Mouse (Mus musculus) splenic B cell, adult 2 months (primary cell): ENCODE data around the gene Uevld.
"Not testable (repeated sequence)": the region's sequence is repeated elsewhere in the genome, so short reads cannot be mapped to it uniquely, and the experiment has no call there.

Experiments
- DNase-seq: peaks from one replicate; pipeline ENCODE4 v3.0.0-alpha.2; 2011; ENCODE audit warnings: low read depth, low spot score
- H3K27me3 ChIP-seq: 2 replicates; pipeline ENCODE4 v1.6.1; 2012; ENCODE audit warnings: mild to moderate bottlenecking, low read length, moderate library complexity, mixed read lengths; ENCODE audit not compliant: control insufficient read depth, poor library complexity, insufficient read depth, severe bottlenecking
- H3K36me3 ChIP-seq: 2 replicates; pipeline ENCODE4 v1.6.1; 2012; ENCODE audit warnings: mild to moderate bottlenecking, low read length, moderate library complexity, mixed read lengths; ENCODE audit not compliant: control insufficient read depth, poor library complexity, insufficient read depth, severe bottlenecking

Uevld gene

DNA sequence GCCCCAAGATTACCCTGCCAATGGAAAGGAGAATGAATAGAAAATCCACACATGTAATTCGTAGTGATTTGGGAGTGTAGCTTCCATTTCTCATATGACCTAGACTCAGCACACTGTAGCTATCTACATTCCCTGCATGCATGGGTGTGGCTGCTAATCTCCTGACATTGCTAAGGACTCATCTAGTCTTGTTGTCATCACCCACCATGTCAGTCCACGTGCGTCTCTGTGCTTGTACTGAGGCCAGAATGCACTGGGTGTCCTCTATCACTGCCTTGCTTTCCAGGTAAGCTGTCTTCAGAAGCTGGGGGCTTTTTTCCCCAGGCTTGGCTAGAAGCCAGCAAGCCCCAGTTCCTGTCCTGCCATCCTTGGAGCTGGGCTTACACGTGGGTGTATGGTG, 31.1 kb upstream of the Uevld start:
- H3K27me3 ChIP-seq, DNase-seq, H3K36me3 ChIP-seq: not testable (repeated sequence)

DNA sequence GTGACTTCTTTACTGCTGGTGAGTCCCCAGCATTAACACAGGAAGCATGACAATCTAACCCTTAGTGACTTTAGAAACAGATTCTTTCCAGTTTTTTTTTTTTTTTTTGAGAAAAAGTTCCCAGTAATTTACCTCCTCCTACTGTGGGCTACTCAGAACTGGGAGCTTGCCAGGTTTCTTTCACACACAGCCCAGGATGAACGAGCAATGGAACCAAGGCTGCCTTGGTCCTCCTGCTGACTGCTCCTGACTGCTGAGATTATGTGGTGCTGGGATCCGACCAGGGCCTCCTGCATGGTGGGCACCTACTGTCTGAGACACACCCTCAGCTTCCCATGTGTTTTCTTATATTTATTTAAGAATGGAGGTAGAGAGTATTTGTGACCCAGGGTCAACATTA, 28.7 kb upstream of the Uevld start:
- Histone ChIP-seq H3K36me3 (no peaks in the 10 kb centered on the region), H3K27me3 (no peaks in the 10 kb centered on the region)
- no peak for DNase-seq

DNA sequence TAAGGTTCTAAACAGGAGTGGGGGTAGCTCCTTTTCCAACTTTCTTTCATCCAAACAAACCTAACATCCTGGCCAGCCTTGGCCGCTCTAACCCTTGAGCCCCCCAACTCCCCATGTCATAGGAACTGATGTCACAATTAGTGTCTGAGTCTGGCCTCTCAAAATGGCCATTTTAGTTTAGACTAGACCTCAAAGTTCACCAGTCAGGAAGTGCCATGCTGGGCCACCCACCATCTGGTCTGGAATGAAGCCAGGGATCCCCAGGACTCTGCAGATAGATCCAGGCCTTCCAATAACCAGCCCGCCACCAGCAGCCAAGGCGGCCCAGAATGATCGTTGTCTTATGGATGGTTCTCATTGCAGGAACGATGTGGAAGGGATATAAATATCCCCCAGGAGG, 28.3 kb upstream of the Uevld start:
- no peak for DNase-seq
- Histone ChIP-seq H3K27me3 (no peaks in the 10 kb centered on the region), H3K36me3 (no peaks in the 10 kb centered on the region)

DNA sequence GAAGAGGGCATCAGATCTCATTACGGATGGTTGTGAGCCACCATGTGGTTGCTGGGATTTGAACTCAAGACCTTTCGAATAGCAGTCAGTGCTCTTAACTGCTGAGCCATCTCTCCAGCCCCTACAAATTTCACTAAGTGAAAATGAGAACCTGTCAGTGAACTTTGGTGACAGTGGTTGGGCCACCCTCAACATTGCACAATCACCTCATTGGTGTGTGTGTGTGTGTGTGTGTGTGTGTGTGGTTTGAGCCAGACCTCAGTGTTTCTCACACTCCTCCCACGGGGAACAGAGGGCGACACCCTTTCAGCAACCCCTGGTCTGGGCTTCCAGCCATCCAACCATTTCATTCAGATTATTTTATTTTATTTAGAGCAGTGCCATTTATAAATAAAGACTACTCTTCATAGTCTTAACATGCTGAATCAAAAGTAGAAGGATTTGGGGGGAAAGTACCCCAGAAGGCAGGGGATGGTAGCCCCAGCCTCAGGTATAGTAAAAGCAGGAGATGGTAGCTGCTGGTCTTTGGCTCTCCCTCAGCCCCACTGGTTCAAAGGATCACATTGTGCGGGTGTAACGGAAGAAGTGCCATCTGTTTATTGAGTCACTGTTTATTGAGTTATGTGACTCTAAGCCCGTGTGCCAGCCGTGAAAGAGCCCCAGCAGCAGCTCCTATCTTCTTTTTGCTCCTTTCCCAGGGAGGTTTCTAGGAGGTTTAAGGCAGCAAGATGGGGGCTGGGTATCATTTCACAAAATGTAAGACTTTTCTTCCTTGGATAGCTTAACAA, 27.6 kb upstream of the Uevld start:
- Histone ChIP-seq H3K27me3 (no peaks in the 10 kb centered on the region), H3K36me3 (no peaks in the 10 kb centered on the region)
- DNase-seq, result no peak

DNA sequence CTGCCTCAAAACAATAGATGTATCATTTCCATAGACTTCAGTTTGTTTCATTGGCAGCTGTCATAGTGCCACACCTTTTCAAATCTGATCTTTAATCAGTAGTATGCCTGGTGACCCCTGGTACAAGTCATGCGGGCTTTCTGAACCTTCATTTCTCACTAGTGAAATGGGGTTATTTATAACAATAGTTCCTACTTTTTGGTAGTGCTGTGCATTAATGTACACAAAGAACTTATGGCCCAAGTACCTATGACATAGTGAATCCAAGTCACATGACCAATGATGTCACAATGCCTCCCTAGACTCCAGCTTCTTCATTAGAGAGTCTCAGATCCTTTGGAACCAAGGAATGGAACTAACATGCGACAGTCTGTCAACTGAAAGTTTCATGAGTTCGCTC, 25.0 kb upstream of the Uevld start, which contains the start of gene Gm9999:
TSS of gene Gm9999 (plus strand) at position 301 of the 400 bp plus-strand sequence.
- H3K36me3 ChIP-seq, result no peaks in the 10 kb centered on the region
- no peaks in the 10 kb centered on the region for H3K27me3 ChIP-seq
- DNase-seq, result no peak

DNA sequence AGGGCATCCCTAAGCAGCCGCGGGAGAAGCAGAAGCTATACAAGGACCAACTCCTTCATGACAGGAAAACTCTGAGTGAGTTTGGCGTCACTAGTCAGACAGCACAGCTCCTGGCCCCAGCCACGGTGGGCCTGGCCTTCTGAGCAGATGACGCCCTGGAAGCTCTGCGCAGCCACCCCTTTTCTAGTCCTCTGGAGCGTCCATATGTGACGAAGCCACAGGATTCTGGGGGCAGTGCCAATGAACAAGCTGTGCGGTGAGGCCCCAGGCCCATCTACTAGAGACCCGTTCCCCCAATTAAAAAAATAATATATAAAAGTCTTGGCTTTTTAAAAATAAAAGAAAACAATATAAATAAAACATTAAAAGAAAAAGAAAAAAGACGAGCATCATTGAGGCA, 17.1 kb upstream of the Uevld start:
- DNase-seq, result no peak
- H3K36me3 ChIP-seq, result no peaks in the 10 kb centered on the region
- no peaks in the 10 kb centered on the region for H3K27me3 ChIP-seq

DNA sequence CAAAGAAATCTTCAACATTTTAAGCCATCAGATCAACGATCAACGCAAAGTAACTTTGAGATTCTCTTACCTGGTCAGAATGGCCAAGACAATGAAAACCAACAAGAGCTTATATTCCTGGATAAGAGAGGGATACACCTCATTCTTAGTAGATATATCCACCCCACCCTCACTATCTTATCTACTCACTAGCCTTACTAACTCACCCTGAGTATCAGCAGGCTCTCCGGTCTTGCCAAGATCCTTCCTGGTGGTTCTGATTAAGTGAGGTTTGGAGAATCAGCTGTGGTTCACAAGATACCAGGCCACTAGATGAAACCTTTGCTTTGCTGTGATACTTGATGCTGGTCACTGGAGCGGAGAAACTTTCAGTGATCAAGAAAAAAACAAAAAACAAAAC, 16.3 kb upstream of the Uevld start:
- H3K36me3 ChIP-seq, result no peaks in the 10 kb centered on the region

DNA sequence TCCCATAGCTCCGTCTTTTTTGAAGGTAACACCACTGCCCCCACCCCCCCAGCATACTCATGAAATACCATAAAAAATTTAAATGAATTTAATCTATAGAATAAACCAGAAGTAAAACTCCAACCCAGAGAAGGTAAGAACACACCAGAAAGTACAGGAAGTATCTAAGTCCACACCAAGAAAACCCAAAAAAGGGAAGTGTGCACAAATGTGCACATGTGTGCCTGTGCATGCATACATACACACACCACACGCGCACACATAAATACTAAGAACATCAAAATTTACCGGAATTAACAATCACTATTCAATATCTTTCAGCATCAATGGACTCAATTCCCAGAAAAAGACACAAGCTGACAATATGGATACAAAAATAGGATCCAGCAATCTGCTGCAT, 11.6 kb upstream of the Uevld start:
- H3K36me3 ChIP-seq, result no peaks in the 10 kb centered on the region
- peak; percentile 19 for DNase-seq
- no peaks in the 10 kb centered on the region for H3K27me3 ChIP-seq

More for the DNA sequence above, 16.3 kb upstream of the Uevld start:
- H3K27me3 ChIP-seq, result no peaks in the 10 kb centered on the region
- no peak for DNase-seq

DNA sequence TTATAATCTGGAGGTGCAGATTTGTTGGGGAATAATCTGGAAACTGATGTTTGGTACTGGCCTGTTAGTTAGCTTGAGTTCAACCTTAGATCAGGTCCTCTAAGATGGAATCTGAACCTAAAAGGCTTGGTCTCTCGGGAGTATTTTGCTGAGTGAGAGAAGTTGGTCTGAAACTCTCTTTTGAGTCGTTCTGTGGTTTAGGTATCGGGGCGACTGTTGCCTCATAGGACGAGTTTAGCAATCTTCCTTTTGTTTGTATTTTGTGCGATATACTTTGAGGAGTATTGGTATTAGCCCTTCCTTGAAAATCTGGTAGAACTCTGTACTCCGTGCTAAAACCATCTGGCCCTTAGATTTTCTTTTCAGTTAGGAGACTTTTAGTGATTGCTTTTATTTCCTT, 5.7 kb upstream of the Uevld start:
- no peak for DNase-seq
- H3K36me3 ChIP-seq, result no peaks in the 10 kb centered on the region
- H3K27me3 ChIP-seq, result no peaks in the 10 kb centered on the region

DNA sequence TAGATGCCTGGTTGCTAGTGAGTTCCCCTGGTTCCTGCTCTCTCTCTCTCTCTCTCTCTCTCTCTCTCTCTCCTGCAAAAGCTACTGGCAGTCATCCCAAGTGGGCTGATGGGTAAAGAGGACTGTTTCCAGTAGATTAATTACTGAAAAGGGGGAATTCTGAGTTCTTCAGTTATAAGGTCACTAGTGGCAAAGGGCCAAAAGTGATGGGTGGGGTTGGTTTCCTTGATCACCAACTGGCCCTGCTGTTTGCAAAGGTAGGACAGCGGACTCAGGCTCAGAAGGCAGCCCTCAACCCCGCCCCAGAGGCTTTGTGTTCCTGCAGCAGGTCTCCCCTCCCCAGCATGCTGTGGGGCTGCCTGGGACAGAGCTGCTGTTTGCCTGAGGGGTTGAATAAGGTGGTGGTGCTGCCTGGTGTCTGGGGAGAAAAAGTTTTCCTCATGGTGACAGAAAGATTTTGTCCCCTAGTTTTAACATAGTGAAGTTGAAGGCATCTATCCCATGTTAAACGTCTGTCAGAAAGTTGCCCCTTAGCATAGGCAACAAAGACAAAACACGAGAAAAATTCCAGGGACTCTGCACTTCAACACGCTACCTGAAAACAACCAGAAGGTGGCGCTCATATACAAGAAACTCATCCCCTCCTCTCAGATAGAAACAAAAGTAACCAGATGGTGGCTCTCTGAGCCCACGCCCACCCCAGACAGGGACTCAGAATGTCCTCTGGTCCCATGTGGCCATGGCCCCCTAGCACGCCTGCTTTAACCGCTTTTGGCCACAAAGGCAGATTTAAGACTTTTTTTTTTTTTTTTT, 4.7 kb upstream of the Uevld start:
- no peaks in the 10 kb centered on the region; the same call in 1 of the 2 replicates for H3K27me3 ChIP-seq
- DNase-seq, result peak; percentile 88
- no peaks in the 10 kb centered on the region for H3K36me3 ChIP-seq

DNA sequence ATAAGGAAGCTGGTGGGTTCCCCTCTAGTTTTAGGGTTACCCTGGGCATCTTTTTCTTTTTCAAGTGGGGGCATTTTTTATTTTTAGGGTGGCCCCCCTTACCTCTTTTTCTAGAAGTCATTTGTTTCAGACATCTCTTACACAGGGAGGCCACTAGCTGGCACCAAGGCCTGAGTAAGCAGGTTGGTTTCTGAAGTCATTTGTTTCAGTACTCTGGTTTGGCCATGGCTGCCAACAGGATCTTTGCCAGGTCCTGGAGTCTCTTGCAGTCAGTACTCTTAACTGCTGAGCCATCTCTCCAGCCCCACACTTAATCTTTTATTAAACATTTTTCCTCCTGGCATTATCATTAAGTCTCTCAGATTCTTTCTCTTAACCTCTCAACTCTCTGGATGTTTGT, 3.8 kb upstream of the Uevld start:
- no peaks in the 10 kb centered on the region; the same call in 1 of the 2 replicates for H3K27me3 ChIP-seq
- H3K36me3 ChIP-seq, result no peaks in the 10 kb centered on the region
- DNase-seq, result no peak

DNA sequence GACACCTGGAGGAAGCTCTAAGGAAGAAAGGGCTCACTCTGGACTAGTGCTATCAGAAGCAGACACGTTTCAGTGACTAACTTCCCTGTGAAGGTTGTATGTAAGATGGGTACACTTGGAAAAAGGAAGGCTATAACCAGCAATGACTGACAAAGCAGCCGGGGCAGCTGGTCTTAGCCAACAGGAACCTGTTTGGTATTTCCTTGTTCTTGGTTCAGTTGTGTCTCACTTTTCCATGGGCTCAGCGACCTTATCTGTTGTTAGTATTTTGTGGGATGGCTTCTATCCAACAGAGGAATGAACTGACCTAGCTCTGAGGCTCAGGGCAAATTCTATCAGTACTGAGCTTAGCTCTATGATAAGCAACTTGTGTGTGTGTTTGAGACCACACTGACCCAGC, 2.7 kb upstream of the Uevld start:
- no peaks in the 10 kb centered on the region for H3K36me3 ChIP-seq
- no peaks in the 10 kb centered on the region; the same call in 1 of the 2 replicates for H3K27me3 ChIP-seq
- no peak for DNase-seq

DNA sequence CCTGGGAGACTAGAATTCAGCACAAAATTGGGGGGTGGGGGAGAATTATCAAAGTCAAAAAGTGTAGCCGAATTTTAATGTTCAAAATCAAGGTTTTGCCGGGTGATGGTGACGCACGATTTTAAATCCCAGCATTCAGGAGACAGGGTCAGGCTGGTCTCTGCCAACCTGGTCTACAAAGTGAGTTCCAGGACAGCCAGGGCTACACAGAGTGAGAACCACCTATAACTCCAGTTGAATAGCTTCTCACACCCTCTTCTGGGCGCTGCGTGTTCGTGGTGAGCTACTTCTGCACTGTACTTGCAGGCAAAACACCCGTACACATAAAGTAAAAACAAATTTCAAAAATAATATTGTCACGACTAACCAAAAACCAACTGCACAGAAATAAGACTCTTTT, 526 bp upstream of the Uevld start:
- DNase-seq, result peak; percentile 11
- H3K36me3 ChIP-seq, result peaks cover 2% of the 10 kb centered on the region
- no peaks in the 10 kb centered on the region; the same call in 1 of the 2 replicates for H3K27me3 ChIP-seq

DNA sequence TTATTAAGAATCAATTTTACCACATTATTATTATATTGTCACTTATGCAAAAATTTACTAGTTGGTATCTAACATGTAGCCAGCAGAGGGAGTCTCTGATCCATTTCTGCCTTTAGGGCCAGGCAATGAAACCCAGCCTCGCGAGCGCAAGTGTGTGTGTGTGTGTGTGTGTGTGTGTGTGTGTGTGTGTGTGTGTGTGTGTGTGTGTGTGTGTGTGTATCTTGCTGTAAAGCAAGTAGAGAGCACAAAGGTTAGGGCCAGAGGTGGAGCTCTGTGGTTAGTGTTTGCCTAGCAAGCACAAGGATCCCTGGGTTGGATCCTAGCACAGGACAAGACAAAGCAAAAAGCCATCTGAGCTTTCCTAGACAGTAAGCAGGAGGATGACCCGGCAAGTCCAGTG, 22.5 kb downstream of the Uevld start:
- H3K36me3 ChIP-seq, result peaks cover 4% of the 10 kb centered on the region
- no peaks in the 10 kb centered on the region for H3K27me3 ChIP-seq
- DNase-seq, result peak; percentile 69

DNA sequence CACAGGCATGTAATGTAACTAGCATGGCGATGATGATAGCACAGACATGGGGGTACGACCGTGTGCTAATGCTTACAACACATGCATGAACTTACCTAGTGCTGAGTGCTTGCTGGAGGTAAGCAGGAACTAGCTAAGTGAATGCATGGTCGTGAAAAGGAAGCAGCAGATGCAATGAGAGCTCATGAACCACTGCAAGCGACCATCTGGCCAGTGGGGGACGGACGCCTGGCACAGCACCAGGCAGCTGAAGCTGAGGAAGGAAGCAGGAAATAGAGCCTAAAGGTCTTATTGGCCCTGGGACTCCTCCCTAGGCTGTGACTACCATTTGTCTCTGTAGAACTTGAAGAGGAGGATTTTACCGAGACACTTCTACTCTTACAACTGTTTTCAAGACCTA, 23.5 kb downstream of the Uevld start:
- DNase-seq, result no peak
- Histone ChIP-seq H3K36me3 (peaks cover 2% of the 10 kb centered on the region; the same call in 1 of the 2 replicates), H3K27me3 (no peaks in the 10 kb centered on the region)
